Mouse (Mus musculus) B cell, adult 2 months (primary cell): ENCODE results near the gene Tcl1b1.
A peak's percentile ranks its signal among the peaks of the same experiment; 100 is the strongest.
"Not testable (repeated sequence)": the region's sequence is repeated elsewhere in the genome, so short reads cannot be mapped to it uniquely, and the experiment has no call there.

Experiments used
- DNase-seq, 2 experiments: peaks; one replicate each; pipeline ENCODE4 v3.0.0; 2022

The Tcl1b1 gene

DNA sequence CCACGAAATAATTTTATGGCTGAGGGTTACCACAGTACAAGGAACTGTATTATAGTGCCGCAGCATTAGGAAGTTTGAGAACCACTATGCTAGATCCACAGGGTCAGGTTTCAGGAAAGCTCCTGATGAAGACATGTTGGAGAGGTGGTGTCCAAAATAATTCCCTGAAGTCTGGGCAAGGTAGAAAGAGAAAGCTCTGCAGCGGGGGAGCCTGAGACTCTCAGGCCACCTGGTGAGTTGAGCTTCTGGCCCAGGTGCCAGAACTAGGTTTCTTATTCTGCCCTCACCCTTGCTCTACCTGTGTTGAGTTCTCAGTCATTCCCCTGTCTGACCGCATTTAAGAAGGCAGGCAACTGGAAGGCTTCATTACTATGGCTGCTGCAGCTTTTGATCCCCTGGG, at the start of gene Tcl1b1:
Gene Tcl1b1, plus strand, starts transcription at position 301 of the 400 bp plus-strand sequence.
- no peak for DNase-seq

- no peak for DNase-seq
Observed at GRCm38 (mm10) chr12:105109812-105110211, 49.7 kb upstream of the Tcl1b1 start.

GRCm38 (mm10) chr12:105112321-105112988, 47.0 kb upstream of the Tcl1b1 start:
- DNase-seq = no peak

DNA sequence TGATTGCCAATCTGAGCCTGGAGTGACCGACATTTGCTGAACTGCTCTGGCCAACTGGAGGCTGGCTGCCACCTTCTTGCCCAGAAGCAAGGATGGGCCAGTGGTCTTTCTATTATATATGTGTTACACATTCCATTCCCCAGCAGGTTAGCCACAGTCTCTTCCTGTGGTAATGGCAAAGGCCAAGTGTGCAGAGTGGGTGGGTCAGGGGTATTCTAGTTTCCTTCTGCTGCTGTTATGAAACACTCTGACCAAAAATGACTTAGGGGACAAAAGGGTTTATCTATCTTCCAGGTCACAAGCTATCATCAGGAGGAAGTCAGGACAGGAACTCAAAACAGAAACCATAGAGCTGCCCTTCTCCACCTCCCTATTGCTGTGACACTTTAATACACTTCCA, 42.8 kb upstream of the Tcl1b1 start:
- DNase-seq = no peak

- no peak for DNase-seq
Observed at GRCm38 (mm10) chr12:105125362-105125761, 34.1 kb upstream of the Tcl1b1 start.

- DNase-seq = no peak
Observed at GRCm38 (mm10) chr12:105126516-105126915, 33.0 kb upstream of the Tcl1b1 start.

- DNase-seq = no peak
Observed at GRCm38 (mm10) chr12:105127607-105128006, 31.9 kb upstream of the Tcl1b1 start.

DNA sequence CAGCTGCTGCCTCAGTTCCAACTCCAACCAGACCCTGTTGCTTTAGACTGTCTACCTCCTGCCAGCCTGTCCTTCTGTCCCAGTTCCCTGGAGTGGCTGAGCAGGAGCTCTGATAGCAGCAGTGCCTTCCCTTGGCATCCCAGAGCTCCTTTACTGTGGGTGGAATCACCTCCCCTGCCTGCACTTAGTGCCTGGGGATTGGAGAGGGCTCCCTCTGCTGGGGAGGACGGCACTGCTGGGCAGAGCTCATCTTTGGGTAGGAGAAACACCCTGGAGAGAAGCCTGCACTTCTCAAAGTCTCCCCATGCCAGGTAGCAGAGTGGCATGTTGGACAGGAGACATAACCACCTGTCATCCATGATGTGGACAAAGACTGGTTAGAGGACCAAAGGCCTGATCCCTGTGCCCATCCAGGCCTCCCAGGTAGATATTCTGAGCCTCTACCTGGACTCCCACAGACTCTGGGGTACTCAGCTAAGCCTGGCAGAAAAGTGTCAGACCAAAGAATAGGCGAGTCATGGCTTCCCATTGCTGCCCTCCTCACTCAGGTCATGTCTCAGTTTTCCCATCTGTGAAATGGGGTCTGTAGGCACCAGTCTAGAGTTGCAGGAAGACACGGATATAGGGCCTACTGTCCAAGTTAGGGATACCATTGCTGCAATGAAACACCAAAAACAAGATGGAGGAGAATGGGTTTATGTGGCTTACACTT, 29.8 kb upstream of the Tcl1b1 start:
- not testable (repeated sequence) for DNase-seq

- not testable (repeated sequence) for DNase-seq
Observed at GRCm38 (mm10) chr12:105134167-105134566, 25.3 kb upstream of the Tcl1b1 start.

DNA sequence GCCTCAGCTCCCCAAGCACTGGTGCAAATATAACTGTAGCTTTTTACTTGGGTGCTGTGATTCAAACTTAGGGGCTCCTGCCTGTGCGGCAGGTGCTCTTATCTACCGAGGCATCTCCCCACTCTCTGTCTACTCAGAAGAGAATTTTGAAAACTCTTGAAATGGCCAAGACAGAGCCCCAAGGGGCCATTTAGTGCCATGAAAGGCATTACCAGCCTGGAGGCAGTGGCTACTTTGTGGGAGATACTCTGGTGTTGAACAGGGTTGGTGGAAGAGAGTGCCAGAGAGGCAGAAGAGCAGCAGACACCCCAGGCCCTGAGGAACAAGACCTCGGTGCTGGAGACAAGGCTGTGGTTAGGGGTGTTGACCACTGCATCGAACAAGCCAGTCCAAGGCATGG, 24.7 kb upstream of the Tcl1b1 start:
- not testable (repeated sequence) for DNase-seq

DNA sequence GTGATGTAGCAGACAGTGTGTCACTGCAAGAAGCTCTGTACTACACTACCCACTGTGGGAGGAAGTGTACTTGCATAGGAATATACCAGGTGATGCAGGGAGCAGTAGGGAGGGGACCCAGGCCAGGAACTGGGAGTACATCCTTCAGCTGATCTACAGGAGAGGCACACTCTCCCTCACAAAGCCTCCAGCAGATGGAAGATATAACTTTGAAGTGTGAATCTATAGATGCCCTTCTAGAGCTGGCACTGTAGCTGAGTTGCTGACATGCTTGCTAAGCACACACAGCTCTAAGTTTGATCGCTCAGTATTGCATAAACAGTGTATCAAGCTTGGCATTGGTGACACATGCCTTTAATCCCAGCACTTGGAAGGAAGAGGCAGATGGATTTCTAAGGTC, 21.8 kb upstream of the Tcl1b1 start:
- not testable (repeated sequence) for DNase-seq

DNA sequence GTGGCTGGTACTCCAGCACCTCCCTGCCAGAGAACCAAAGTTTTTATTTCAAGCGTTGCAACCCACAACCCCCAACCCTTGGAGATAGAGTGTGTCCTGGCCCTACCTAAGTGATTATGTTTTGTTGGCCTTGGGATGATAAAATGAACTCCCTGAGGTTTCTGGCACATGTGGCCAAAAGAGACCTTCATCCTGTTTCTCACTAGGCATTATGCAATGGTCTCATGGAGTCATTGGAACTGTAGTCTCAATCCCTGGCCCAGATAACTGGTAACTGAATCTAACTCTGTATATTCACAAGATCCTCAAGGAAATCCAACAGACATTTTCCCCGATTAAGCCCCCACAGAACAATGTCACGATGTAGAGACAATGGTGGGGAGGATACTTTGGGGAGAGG, 16.4 kb upstream of the Tcl1b1 start:
- DNase-seq = no peak

GRCm38 (mm10) chr12:105144928-105145327, 14.6 kb upstream of the Tcl1b1 start:
- DNase-seq = not testable (repeated sequence)

GRCm38 (mm10) chr12:105145714-105146113, 13.8 kb upstream of the Tcl1b1 start, which contains the start of gene Tcl1b2:
Gene Tcl1b2, plus strand, starts transcription at chr12:105146014.
- no peak for DNase-seq

GRCm38 (mm10) chr12:105155286-105155685, 4.2 kb upstream of the Tcl1b1 start:
- DNase-seq = not testable (repeated sequence)

GRCm38 (mm10) chr12:105158842-105159241, 648 bp upstream of the Tcl1b1 start:
- DNase-seq = no peak

GRCm38 (mm10) chr12:105166734-105167133, 7.2 kb downstream of the Tcl1b1 start:
- no peak for DNase-seq

DNA sequence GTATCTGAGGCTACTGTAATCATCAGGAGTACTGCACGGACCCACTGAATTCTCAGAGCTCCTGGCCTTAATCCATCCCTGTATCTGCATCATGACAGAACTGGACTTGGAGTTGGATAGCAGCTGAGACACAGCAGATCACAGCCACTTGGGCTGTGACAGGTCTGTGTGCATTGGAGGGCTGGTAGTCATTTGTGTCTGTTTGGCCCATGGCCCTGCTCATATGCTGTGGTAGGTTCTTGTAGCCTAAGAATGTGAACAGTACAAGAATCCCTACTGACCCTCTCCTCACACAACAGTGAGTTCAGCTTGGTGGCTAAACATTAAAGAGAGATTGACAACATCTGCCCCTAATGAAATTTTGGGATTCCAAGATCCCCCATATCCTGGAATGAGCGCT, 13.9 kb downstream of the Tcl1b1 start:
- no peak for DNase-seq

DNA sequence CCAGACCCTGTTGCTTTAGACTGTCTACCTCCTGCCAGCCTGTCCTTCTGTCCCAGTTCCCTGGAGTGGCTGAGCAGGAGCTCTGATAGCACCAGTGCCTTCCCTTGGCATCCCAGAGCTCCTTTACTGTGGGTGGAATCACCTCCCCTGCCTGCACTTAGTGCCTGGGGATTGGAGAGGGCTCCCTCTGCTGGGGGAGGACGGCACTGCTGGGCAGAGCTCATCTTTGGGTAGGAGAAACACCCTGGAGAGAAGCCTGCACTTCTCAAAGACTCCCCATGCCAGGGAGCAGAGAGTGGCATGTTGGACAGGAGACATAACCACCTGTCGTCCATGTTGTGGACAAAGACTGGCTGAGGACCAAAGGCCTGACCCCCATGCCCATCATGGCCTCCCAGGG, 14.8 kb downstream of the Tcl1b1 start:
- peak; percentile 54 to 60 for DNase-seq

- not testable (repeated sequence) for DNase-seq
Observed at GRCm38 (mm10) chr12:105176044-105176443, 16.6 kb downstream of the Tcl1b1 start, which contains the start of gene Tcl1b5. Gene Tcl1b5, plus strand, starts transcription at chr12:105176344.

GRCm38 (mm10) chr12:105181040-105181644, 21.7 kb downstream of the Tcl1b1 start:
- not testable (repeated sequence) for DNase-seq

GRCm38 (mm10) chr12:105188980-105189379, 29.5 kb downstream of the Tcl1b1 start:
- not testable (repeated sequence) for DNase-seq

- not testable (repeated sequence) for DNase-seq
Observed at GRCm38 (mm10) chr12:105190743-105191142, 31.3 kb downstream of the Tcl1b1 start, which contains the start of gene Tcl1b3. Gene Tcl1b3, plus strand, starts transcription at chr12:105191043.
